Mouse (Mus musculus): ENCODE data around the gene Ciita. TPM values are rescaled to one million over a fixed set of nuclear protein-coding genes. Genes with fewer than 3 reads are reported as not detected.

Gene Ciita
- polyA plus RNA-seq, 1 experiment: 13.2 TPM

DNA sequence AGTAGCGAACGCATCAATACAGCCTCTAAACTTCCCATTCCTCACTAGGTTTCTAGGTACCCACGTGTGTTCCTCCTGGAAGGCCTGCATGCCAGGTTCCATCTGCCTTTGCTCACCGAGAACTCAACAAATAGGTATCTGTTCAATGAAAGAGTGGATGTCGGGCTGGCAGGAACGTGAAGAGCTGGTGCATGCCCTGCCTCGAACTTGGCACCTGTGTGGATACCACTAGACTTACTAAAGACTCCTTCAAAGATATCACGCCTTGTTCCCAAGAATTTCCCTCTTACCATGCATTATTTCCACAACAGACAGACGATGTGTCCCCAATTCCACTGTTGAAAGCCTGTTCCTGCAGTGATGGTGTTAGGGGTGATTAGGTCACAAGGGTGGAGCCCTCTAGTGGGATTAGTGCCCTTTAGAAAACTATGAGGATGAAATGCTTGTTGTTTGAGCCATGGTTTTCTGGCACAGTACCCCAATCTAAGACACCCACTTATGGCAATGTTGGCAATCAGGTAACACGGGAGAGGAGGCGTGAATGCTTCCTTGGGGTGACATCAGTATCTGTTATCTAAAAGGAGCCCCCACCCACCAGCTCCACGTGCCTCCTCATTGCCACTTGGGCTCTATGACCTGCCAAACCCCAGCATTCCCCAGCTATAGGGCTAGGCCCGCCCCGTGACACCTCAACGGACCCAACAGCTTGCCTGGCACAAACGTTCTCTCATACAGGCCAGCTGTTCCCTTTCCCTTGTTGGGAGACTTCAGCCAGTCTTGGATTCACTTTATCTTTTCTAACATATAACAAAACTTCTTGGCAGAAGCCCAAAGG, 61.1 kb downstream of the Ciita start:
- H3K4me1 ChIP-seq (ENCODE audit: control insufficient read depth, insufficient read depth, low read length): peaks cover 12% of the 10 kb centered on the region; the same call in 1 of the 2 replicates
- no peak for DNase-seq
- TF ChIP-seq POLR2A (IDR thresholded peaks at IDR 0.05; ENCODE audit: borderline replicate concordance, extremely low read depth, low read depth, low read length) (no peak), CTCF (IDR thresholded peaks at IDR 0.05; ENCODE audit: insufficient read depth, low read length) (no peak)
- 46% methylated on average over 16 of the region's 16 CpGs for WGBS
- peak overlapping the region; percentile 74 for H3K4me3 ChIP-seq (replicated peaks; ENCODE audit: extremely low read depth, low read depth, low read length)

DNA sequence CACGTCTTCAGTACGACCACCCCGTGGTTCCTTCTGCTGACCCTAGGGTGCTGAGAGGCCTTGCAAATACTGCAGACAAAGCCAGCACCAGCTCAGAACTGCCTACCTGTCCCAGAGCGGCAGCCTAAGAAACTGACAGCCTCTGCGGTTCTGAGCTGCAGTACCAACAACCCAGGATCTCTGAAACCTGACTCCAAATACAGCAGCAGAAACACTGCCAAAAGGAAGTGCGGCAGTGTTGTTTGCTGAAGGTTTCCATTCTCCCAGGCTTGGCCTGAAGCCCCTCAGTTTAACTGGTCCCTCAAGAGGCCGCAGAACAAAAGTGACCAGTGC, 61.7 kb downstream of the Ciita start:
- peak; percentile 34 for DNase-seq
- peaks cover 15% of the 10 kb centered on the region for H3K4me1 ChIP-seq (ENCODE audit: control insufficient read depth, insufficient read depth, low read length)
- TF ChIP-seq CTCF (IDR thresholded peaks at IDR 0.05; ENCODE audit: insufficient read depth, low read length) (no peak), POLR2A (IDR thresholded peaks at IDR 0.05; ENCODE audit: borderline replicate concordance, extremely low read depth, low read depth, low read length) (no peak)
- WGBS: 6% methylated on average over 7 of the region's 7 CpGs
- H3K4me3 ChIP-seq (replicated peaks; ENCODE audit: extremely low read depth, low read depth, low read length): peak overlapping the region; percentile 74

DNA sequence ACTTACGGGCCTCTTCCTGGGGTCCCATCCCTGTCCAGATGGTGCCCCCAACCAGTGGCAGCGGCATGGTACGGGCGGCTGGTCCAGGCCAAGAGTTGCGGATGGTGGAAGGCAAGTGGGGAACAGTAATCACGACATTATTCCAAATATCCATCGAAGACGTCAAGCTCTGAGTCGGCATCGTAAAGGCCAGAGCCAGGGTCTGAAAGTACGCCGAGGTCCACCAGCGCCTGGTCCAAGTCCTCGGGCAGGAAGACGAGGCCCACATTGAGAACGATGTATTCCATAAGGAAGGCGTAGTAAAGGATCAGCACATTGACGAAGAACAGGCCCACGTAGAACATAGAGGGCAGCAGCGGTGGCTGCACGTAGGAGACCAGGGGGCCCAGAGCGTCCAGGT, 62.4 kb downstream of the Ciita start:
- TF ChIP-seq CTCF (IDR thresholded peaks at IDR 0.05; ENCODE audit: insufficient read depth, low read length) (no peak), POLR2A (IDR thresholded peaks at IDR 0.05; ENCODE audit: borderline replicate concordance, extremely low read depth, low read depth, low read length) (no peak)
- H3K4me1 ChIP-seq (ENCODE audit: control insufficient read depth, insufficient read depth, low read length): peaks cover 15% of the 10 kb centered on the region
- H3K4me3 ChIP-seq (replicated peaks; ENCODE audit: extremely low read depth, low read depth, low read length): peak overlapping the region; percentile 74
- 4% methylated on average over 22 of the region's 22 CpGs for WGBS
- peak; percentile 44 for DNase-seq

DNA sequence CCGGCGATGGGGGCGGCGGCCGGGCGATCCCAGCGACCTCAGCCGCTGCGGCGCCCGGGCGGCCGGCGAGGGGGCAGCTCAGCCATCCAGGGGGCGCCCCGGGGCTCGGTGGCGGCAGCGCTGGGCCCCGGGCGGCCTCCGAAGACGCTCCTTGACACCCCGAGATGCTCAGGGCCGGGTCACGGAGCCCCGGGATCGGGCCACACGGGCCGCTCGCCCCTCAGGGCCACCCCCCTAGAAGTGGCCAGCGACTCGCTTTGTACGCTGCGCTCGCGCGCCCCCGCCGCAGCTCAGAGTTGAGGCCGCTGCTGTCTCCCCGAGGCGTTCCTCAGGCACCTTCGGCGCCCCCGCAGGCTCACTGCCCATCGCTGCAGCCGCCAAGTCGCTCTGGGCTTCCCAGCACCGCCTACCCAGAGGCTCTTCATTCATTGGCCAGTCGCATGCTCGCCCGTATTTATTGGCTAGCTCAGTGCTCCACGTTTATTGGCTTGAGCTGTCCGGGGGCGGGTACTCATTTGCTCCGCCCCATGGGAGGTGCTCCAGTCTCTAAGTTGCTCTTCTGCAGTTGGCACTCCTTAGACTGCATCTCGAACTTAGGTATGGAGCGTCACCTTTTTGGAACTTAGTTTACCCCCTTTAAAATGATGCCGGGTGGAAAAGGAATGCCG, 63.0 kb downstream of the Ciita start, which contains the start of gene Dexi:
Gene Dexi, minus strand, starts transcription at position 357 of the 668 bp plus-strand sequence.
- Histone ChIP-seq H3K4me1 (ENCODE audit: control insufficient read depth, insufficient read depth, low read length) (peaks cover 15% of the 10 kb centered on the region), H3K4me3 (replicated peaks; ENCODE audit: extremely low read depth, low read depth, low read length) (peak within 1 kb of the TSS; percentile 74)
- TF ChIP-seq CTCF (IDR thresholded peaks at IDR 0.05; ENCODE audit: insufficient read depth, low read length) (no peak), POLR2A (IDR thresholded peaks at IDR 0.05; ENCODE audit: borderline replicate concordance, extremely low read depth, low read depth, low read length) (peak; percentile 94)
- under 1% methylated on average over 60 of the region's 61 CpGs for WGBS
- peak; percentile 90 for DNase-seq

DNA sequence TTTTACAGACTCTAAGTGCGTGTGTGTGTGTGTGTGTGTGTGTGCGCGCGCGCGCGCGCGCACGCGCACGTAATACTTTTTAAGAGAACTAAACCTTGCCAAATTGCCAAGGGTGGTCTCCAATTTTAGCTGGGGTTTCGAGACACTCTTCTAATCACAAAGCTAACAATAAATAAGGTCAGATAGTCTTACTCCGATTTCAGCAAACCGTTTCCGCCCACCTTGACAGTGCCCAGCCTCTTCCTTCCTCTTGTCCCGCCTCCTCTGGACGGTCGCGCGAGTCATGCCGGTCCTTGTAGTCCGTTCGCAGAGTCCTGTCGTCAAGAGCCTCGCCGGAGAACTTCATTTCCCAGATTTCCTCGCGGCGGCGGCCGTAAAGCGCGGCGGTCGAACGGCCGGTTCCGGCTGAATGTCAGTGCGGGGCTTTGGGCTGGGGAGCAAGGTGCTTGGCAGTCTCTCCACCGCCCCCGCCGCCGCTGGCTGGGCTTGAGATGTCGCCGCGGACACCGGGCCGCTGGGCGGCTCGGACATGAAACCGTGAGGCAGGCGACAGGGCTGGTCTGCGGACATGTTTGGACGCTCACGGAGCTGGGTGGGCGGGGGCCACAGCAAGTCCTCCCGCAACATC, 65.2 kb downstream of the Ciita start, which contains the start of gene Clec16a:
Gene Clec16a, plus strand, starts transcription at position 345 of the 628 bp plus-strand sequence.
- H3K4me3 ChIP-seq (replicated peaks; ENCODE audit: extremely low read depth, low read depth, low read length): peak within 1 kb of the TSS; percentile 91
- peak; percentile 96 for DNase-seq
- TF ChIP-seq CTCF (IDR thresholded peaks at IDR 0.05; ENCODE audit: insufficient read depth, low read length) (no peak), POLR2A (IDR thresholded peaks at IDR 0.05; ENCODE audit: borderline replicate concordance, extremely low read depth, low read depth, low read length) (peak; percentile 41; the same call in 1 of the 2 replicates)
- H3K4me1 ChIP-seq (ENCODE audit: control insufficient read depth, insufficient read depth, low read length): peaks cover 10% of the 10 kb centered on the region
- under 1% methylated on average over 58 of the region's 58 CpGs for WGBS

DNA sequence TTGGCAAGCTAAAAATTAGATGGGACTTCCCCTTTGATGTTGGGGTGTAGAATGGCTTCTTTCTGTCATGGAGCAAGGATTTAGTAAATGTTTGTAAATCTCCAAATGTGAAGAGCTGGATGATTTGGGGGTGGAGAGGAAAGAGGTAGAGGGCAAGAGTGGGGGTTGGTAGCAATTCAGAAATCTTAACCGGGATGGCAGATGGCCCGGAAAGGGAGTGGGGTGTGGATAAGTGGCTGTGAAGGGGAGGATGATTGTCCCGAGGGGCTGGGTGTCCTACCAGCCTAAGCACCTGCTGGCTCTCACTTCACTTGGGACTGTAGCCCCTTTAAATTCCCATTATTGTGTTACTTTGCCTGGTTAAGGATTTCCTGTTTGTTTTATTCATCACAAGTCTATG, 67.0 kb downstream of the Ciita start:
- Histone ChIP-seq H3K4me3 (replicated peaks; ENCODE audit: extremely low read depth, low read depth, low read length) (no peak overlapping the region), H3K4me1 (ENCODE audit: control insufficient read depth, insufficient read depth, low read length) (peaks cover 8% of the 10 kb centered on the region)
- DNase-seq: no peak
- TF ChIP-seq POLR2A (IDR thresholded peaks at IDR 0.05; ENCODE audit: borderline replicate concordance, extremely low read depth, low read depth, low read length): no peak
- no peak for TF ChIP-seq CTCF (IDR thresholded peaks at IDR 0.05; ENCODE audit: insufficient read depth, low read length)
- WGBS: 36% methylated on average over 3 of the region's 3 CpGs

DNA sequence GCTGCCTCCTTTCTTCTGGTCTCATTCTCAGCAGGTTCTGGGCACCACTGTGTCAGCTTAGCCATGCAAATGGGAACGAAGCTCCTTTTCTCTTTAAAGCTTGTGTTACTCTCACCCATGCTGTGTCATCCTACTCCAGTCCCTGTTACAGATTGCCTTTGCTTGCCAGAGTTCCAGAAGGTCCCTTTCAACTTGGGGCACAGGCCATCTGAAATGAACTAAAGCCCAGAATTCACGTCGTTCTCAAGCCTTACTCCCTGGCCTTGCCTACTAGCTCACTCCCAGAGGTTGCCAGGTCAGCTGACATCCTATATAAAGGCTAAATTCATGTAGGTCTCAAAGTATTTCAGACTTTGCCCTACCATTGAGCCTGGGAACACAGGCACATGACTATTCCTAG, 69.1 kb downstream of the Ciita start:
- no peak for TF ChIP-seq CTCF (IDR thresholded peaks at IDR 0.05; ENCODE audit: insufficient read depth, low read length)
- no peak for TF ChIP-seq POLR2A (IDR thresholded peaks at IDR 0.05; ENCODE audit: borderline replicate concordance, extremely low read depth, low read depth, low read length)
- no peak overlapping the region for H3K4me3 ChIP-seq (replicated peaks; ENCODE audit: extremely low read depth, low read depth, low read length)
- WGBS: 63% methylated on average over 3 of the region's 3 CpGs
- DNase-seq: no peak
- H3K4me1 ChIP-seq (ENCODE audit: control insufficient read depth, insufficient read depth, low read length): peaks cover 8% of the 10 kb centered on the region

DNA sequence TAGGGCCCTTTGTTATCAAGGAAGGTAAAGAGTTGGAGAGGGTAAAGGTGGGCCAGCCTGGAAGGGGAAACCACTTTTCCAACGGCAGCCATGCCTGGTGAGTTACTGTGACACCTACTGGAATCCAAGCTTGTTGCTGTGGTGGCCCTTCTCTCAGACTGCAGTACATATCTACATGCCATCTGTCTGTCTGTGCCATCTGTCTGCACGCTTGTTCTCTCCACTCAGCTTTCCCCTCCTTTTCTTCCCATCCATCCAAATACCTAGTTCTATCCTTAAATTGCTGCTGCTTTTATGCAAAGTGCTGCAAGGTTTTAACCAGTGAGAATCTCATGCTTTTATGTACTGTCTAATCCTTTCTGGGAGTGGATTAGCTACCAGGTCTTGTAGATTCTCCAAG, 69.7 kb downstream of the Ciita start:
- Histone ChIP-seq H3K4me1 (ENCODE audit: control insufficient read depth, insufficient read depth, low read length) (peaks cover 8% of the 10 kb centered on the region), H3K4me3 (replicated peaks; ENCODE audit: extremely low read depth, low read depth, low read length) (no peak overlapping the region)
- DNase-seq: no peak
- 81% methylated on average over 2 of the region's 2 CpGs for WGBS
- TF ChIP-seq CTCF (IDR thresholded peaks at IDR 0.05; ENCODE audit: insufficient read depth, low read length) (no peak), POLR2A (IDR thresholded peaks at IDR 0.05; ENCODE audit: borderline replicate concordance, extremely low read depth, low read depth, low read length) (no peak)

DNA sequence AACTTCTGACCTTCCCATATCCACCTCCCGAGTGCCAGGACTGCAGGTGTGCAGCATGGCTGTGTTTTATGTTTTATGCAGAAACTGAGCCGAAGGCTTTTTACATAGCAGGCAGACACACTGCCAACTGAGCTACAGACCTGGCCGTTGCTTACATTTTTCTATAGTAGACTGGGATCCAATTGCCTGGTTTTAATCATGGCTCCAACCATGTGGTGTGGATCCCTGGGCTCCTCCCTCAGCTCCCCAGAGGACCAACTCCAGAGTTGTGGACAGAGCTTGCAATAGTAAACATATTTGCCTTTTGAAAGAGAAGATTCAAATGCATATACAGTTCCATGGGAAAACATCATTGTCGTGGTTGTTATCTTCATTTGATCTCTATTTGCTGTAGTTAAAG, 71.7 kb downstream of the Ciita start:
- H3K4me3 ChIP-seq (replicated peaks; ENCODE audit: extremely low read depth, low read depth, low read length): no peak overlapping the region
- no peaks in the 10 kb centered on the region; the same call in none of the 2 replicates for H3K4me1 ChIP-seq (ENCODE audit: control insufficient read depth, insufficient read depth, low read length)
- DNase-seq: no peak
- 68% methylated on average over 4 of the region's 4 CpGs for WGBS
- no peak for TF ChIP-seq POLR2A (IDR thresholded peaks at IDR 0.05; ENCODE audit: borderline replicate concordance, extremely low read depth, low read depth, low read length)
- TF ChIP-seq CTCF (IDR thresholded peaks at IDR 0.05; ENCODE audit: insufficient read depth, low read length): no peak
